Mouse (Mus musculus) liver, postnatal 0 days (tissue): ENCODE measurements around the gene Trabd2b. TPM values are rescaled to one million over a fixed set of nuclear protein-coding genes. Genes with fewer than 3 reads are reported as not detected.

Experiments
- ATAC-seq: fragments of 200-750 bp; cut with Nextera tagmentation; 2 replicates; pipeline ENCODE4 v1.8.0; 2017; ENCODE audit warnings: mild to moderate bottlenecking, moderate library complexity
- DNase-seq: peaks from one replicate; pipeline ENCODE4 v3.0.0-alpha.2; 2016
- H3K27ac ChIP-seq: fragments of 300-500 bp; sonication (generic); 2 replicates; pipeline ENCODE4 v1.5.1; 2014; ENCODE audit warnings: antibody characterized with exemption, moderate library complexity, mild to moderate bottlenecking, low read depth
- H3K27me3 ChIP-seq: fragments of 300-500 bp; sonication (generic); 2 replicates; pipeline ENCODE4 v1.6.1; 2014; ENCODE audit warnings: low read length, control low read depth, mixed read lengths; ENCODE audit not compliant: insufficient read depth
- H3K36me3 ChIP-seq: fragments of 300-500 bp; sonication (generic); replicated peaks from 2 replicates; pipeline ENCODE4 v1.6.1; 2014; ENCODE audit warnings: mild to moderate bottlenecking, control low read depth, low read length, moderate library complexity, mixed read lengths; ENCODE audit not compliant: insufficient read depth
- H3K4me1 ChIP-seq: fragments of 300-500 bp; sonication (generic); 2 replicates; pipeline ENCODE4 v1.6.1; 2014; ENCODE audit warnings: antibody characterized with exemption, mild to moderate bottlenecking, control low read depth; ENCODE audit not compliant: insufficient read depth
- H3K4me2 ChIP-seq: fragments of 300-500 bp; sonication (generic); 2 replicates; pipeline ENCODE4 v1.6.1; 2014; ENCODE audit warnings: low read depth, mild to moderate bottlenecking, low read length, moderate library complexity, mixed read lengths
- H3K4me3 ChIP-seq: fragments of 300-500 bp; sonication (generic); 2 replicates; pipeline ENCODE4 v1.5.1; 2014; ENCODE audit warnings: low read depth, low read length
- H3K9ac ChIP-seq: fragments of 300-500 bp; sonication (generic); replicated peaks from 2 replicates; pipeline ENCODE4 v1.6.1; 2014; ENCODE audit warnings: mild to moderate bottlenecking, moderate library complexity
- H3K9me3 ChIP-seq: fragments of 300-500 bp; sonication (generic); 2 replicates; pipeline ENCODE4 v1.6.1; 2016; ENCODE audit warnings: mild to moderate bottlenecking, control low read depth, low read length, mixed read lengths
- CTCF ChIP-seq: sonication (generic); IDR thresholded peaks from 2 replicates; pipeline ENCODE4 v1.5.1; 2016; ENCODE audit warnings: antibody characterized with exemption, low read depth
- EP300 ChIP-seq: IDR thresholded peaks from 2 replicates; pipeline ENCODE4 v1.6.1; 2016; ENCODE audit warnings: antibody characterized with exemption, low read depth, mild to moderate bottlenecking
- whole genome bisulfite sequencing: fragments of 180-500 bp; shearing (Covaris S2); extraction: QIAGEN DNeasy Blood & Tissue Kit; methylation state at CpG from one replicate; pipeline ENCODE4 v1.1.7; 2014; ENCODE audit not compliant: insufficient replicate concordance; 5-methylcytosine and 5-hydroxymethylcytosine counted together
- polyA plus RNA-seq: library from polyadenylated mRNA; unstranded; fragments of >200 nt; fragmentation: Nextera tagmentation; extraction: Ambion mirVana; gene quantifications from 2 replicates; pipeline ENCODE4 v1.2.1, GENCODE M21; 2015

Trabd2b gene
- polyA plus RNA-seq, 1 experiment from 2014 or later: 0.06 TPM

DNA sequence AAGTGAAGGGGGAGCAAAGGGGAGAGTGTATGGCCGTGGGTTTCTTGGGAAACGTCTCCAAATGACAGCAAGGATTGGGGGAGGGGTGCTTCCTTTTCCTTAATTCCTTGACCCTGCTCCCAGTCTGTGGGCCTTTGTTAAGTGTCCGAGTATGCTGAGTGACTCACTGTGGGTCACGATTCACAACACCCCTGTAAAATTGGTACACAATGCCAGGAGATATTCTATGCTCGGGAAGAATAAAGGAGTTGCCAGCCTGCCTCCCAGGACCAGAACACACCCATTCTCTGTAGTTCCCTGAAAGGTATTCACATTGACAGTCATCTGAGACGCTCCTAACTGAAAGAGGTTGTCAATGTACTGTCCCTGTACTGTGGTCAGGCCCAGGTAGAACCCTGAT is 151.2 kb downstream of the Trabd2b start:
- H3K27me3 ChIP-seq: no peaks in the 10 kb centered on the region
- no peak overlapping the region for H3K4me3 ChIP-seq
- no peaks in the 10 kb centered on the region for H3K9me3 ChIP-seq
- ATAC-seq (no peak), DNase-seq (no peak)
- TF ChIP-seq CTCF (no peak), EP300 (no peak)
- no peaks in the 10 kb centered on the region for H3K4me1 ChIP-seq
- no peak overlapping the region for H3K27ac ChIP-seq
- H3K4me2 ChIP-seq: no peak overlapping the region
- WGBS: 41% methylated on average over 6 of the region's 6 CpGs
- no peak overlapping the region for H3K9ac ChIP-seq
- no peaks in the 10 kb centered on the region for H3K36me3 ChIP-seq

- no peaks in the 10 kb centered on the region for H3K9me3 ChIP-seq
- ATAC-seq: no peak
Measured at GRCm38 (mm10) chr4:114558487-114558886, 152.0 kb downstream of the Trabd2b start.

GRCm38 (mm10) chr4:114560638-114561216 is 154.2 kb downstream of the Trabd2b start:
- no peaks in the 10 kb centered on the region for H3K4me1 ChIP-seq
- 82% methylated on average over 17 of the region's 17 CpGs for WGBS
- no peaks in the 10 kb centered on the region for H3K36me3 ChIP-seq
- H3K4me3 ChIP-seq: no peak overlapping the region
- no peak overlapping the region for H3K27ac ChIP-seq
- no peak overlapping the region for H3K4me2 ChIP-seq
- ATAC-seq: no peak
- no peaks in the 10 kb centered on the region for H3K27me3 ChIP-seq
- H3K9me3 ChIP-seq: no peaks in the 10 kb centered on the region
- no peak overlapping the region for H3K9ac ChIP-seq
- no peak for DNase-seq
- TF ChIP-seq EP300: no peak
- TF ChIP-seq CTCF: no peak

More at GRCm38 (mm10) chr4:114558487-114558886, 152.0 kb downstream of the Trabd2b start:
- Histone ChIP-seq H3K4me1 (no peaks in the 10 kb centered on the region), H3K9ac (no peak overlapping the region), H3K4me2 (no peak overlapping the region), H3K36me3 (no peaks in the 10 kb centered on the region), H3K27me3 (no peaks in the 10 kb centered on the region), H3K4me3 (no peak overlapping the region), H3K27ac (no peak overlapping the region)
- no peak for DNase-seq
- 50% methylated on average over 3 of the region's 3 CpGs for WGBS
- TF ChIP-seq EP300 (no peak), CTCF (no peak)

DNA sequence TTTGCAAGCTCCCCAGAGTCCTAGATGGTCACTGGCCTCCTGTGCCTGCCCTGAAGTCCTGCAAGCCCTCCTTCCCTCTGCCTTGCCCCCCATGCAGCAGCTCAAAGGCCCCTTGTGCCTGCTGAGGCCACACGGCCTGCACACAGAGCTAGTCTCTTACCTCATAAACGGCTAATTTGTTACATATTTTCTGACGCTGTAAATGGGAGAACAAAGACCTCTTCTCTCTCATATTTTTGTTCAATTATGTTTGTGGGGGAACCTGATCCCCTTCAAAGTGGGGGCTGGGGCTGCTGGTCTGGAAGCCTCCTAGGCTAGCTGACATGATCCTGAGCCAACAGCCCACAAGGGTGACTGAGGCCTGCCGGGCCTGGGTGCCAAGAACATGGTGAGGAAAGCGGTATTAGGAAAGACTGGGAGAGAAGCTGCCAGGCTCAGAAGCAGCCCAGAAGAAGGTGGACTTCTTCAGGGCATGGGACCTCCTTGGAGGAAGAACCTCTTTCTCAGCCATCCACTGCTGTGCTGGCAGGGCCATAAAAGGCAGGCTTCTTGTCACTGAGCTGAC is 157.7 kb downstream of the Trabd2b start:
- 76% methylated on average over 5 of the region's 5 CpGs for WGBS
- Histone ChIP-seq H3K27me3 (no peaks in the 10 kb centered on the region), H3K4me2 (no peak overlapping the region), H3K4me1 (no peaks in the 10 kb centered on the region), H3K36me3 (no peaks in the 10 kb centered on the region), H3K4me3 (no peak overlapping the region), H3K9ac (no peak overlapping the region), H3K27ac (no peak overlapping the region), H3K9me3 (no peaks in the 10 kb centered on the region)
- ATAC-seq: no peak
- TF ChIP-seq CTCF (no peak), EP300 (no peak)
- no peak for DNase-seq

GRCm38 (mm10) chr4:114567594-114567993 is 161.1 kb downstream of the Trabd2b start:
- no peak overlapping the region for H3K9ac ChIP-seq

GRCm38 (mm10) chr4:114568081-114568605 is 161.6 kb downstream of the Trabd2b start:
- 82% methylated on average over 1 of the region's 1 CpGs for WGBS
- H3K9me3 ChIP-seq: no peaks in the 10 kb centered on the region
- H3K4me1 ChIP-seq: no peaks in the 10 kb centered on the region

More at GRCm38 (mm10) chr4:114567594-114567993, 161.1 kb downstream of the Trabd2b start:
- no peak overlapping the region for H3K27ac ChIP-seq
- no peak overlapping the region for H3K4me3 ChIP-seq
- H3K4me1 ChIP-seq: no peaks in the 10 kb centered on the region
- no peaks in the 10 kb centered on the region for H3K27me3 ChIP-seq
- WGBS: 57% methylated on average over 6 of the region's 6 CpGs
- H3K36me3 ChIP-seq: no peaks in the 10 kb centered on the region
- no peaks in the 10 kb centered on the region for H3K9me3 ChIP-seq
- ATAC-seq (no peak), DNase-seq (no peak)
- no peak for TF ChIP-seq CTCF
- TF ChIP-seq EP300: no peak
- no peak overlapping the region for H3K4me2 ChIP-seq

More at GRCm38 (mm10) chr4:114568081-114568605, 161.6 kb downstream of the Trabd2b start:
- H3K27me3 ChIP-seq: no peaks in the 10 kb centered on the region
- no peak overlapping the region for H3K4me3 ChIP-seq
- ATAC-seq (no peak), DNase-seq (no peak)
- TF ChIP-seq EP300 (no peak), CTCF (no peak)
- H3K36me3 ChIP-seq: no peaks in the 10 kb centered on the region
- H3K4me2 ChIP-seq: no peak overlapping the region
- H3K9ac ChIP-seq: no peak overlapping the region
- H3K27ac ChIP-seq: no peak overlapping the region
